Mouse (Mus musculus) testis, adult 2 months (tissue): ENCODE measurements around the gene Adam15.

Source experiments
- CTCF ChIP-seq: fragments of 200-500 bp; IDR thresholded peaks from 2 replicates; pipeline ENCODE4 v1.5.1; 2012; ENCODE audit warnings: low read depth, mild to moderate bottlenecking, inconsistent platforms, low read length, moderate library complexity; ENCODE audit not compliant: control insufficient read depth, insufficient read depth, insufficient replicate concordance
- POLR2A ChIP-seq: fragments of 200-500 bp; IDR thresholded peaks from 2 replicates; pipeline ENCODE4 v1.6.1; 2012; ENCODE audit warnings: low read depth, mild to moderate bottlenecking, inconsistent platforms, low read length, moderate library complexity; ENCODE audit not compliant: control insufficient read depth

DNA sequence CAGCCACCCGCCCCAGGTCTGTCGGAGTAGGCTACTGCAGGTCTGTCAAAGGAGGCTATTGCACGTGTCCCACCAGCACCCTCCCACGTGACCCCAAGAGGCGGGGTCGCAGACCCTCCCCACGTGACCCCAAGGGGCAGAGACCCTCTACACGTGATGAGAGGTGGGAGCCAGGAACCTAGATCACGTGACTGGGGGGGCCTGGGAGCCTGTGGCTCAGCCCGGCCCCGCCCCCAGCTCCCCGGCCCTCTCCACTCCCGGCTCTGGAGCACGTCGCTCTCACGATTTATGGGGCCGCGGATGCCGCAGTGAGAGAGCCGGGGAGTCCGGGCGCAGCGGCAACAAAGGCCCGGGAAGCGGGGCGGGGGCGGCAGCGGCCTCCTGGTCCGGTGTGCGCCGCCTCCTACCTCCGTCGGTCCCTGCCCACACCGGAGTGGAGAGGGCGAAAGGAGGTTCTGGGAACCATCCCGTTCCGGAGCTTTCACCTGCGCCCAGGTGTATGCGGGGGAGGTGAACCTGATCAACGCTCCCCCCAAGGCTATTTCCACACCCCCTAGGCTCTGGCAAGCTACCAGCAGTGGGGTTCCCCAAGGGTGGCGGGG, 29.1 kb downstream of the Adam15 start:
- TF ChIP-seq CTCF (no peak), POLR2A (no peak)
